Mouse (Mus musculus): ENCODE results near the gene Cd3d. TPM values are rescaled to one million over a fixed set of nuclear protein-coding genes. Genes with fewer than 3 reads are reported as not detected.

Cd3d gene
- polyA plus RNA-seq, 1 experiment from 2014 or later: not detected

- no peaks in the 10 kb centered on the region for H3K36me3 ChIP-seq (ENCODE audit: control insufficient read depth, insufficient read depth, low read length)
- H3K27ac ChIP-seq (ENCODE audit: low read length): no peak overlapping the region
- no peak overlapping the region for H3K9ac ChIP-seq (ENCODE audit: low read depth, low read length)
- no peak overlapping the region for H3K4me3 ChIP-seq (ENCODE audit: low read length)
- H3K9me3 ChIP-seq (ENCODE audit: control insufficient read depth, low read length): no peaks in the 10 kb centered on the region
- no peaks in the 10 kb centered on the region for H3K4me1 ChIP-seq (ENCODE audit: control insufficient read depth, insufficient read depth, low read length)
- H3K27me3 ChIP-seq (replicated peaks; ENCODE audit: control insufficient read depth, insufficient read depth, low read length): no peaks in the 10 kb centered on the region
- ATAC-seq: no peak
- no peak overlapping the region for H3K4me2 ChIP-seq (ENCODE audit: low read depth, low read length)
- WGBS: 9% methylated on average over 3 of the region's 3 CpGs
Observed at GRCm38 (mm10) chr9:45022800-45023199, 41.2 kb downstream of the Cd3d start.

GRCm38 (mm10) chr9:45023638-45024037, 42.1 kb downstream of the Cd3d start:
- no peaks in the 10 kb centered on the region for H3K9me3 ChIP-seq (ENCODE audit: control insufficient read depth, low read length)
- no peak overlapping the region for H3K9ac ChIP-seq (ENCODE audit: low read depth, low read length)
- no peak overlapping the region for H3K4me2 ChIP-seq (ENCODE audit: low read depth, low read length)
- no peaks in the 10 kb centered on the region for H3K4me1 ChIP-seq (ENCODE audit: control insufficient read depth, insufficient read depth, low read length)
- 64% methylated on average over 3 of the region's 3 CpGs for WGBS
- no peak for ATAC-seq
- H3K4me3 ChIP-seq (ENCODE audit: low read length): no peak overlapping the region
- H3K36me3 ChIP-seq (ENCODE audit: control insufficient read depth, insufficient read depth, low read length): no peaks in the 10 kb centered on the region
- no peaks in the 10 kb centered on the region for H3K27me3 ChIP-seq (replicated peaks; ENCODE audit: control insufficient read depth, insufficient read depth, low read length)
- H3K27ac ChIP-seq (ENCODE audit: low read length): no peak overlapping the region

DNA sequence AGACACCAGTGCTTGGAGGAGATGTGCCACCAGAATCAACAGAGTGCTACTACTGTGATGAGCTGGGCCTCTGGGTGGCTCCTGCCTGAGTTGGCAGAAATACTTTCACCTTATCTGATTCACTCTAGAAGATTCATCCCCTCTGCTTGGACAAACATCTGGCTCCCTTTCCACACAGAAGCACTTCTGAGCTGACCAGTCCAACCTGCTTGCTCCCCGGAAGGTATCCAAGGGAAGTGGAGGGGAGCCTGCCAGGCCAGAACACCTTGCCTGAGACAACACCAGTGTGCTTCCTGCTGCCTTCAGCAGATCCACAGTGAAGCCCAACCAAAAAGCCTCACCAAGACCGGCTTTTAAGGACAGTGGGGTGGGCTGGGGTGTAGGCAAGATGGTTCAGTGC, 42.6 kb downstream of the Cd3d start:
- Histone ChIP-seq H3K9ac (ENCODE audit: low read depth, low read length) (no peak overlapping the region), H3K36me3 (ENCODE audit: control insufficient read depth, insufficient read depth, low read length) (no peaks in the 10 kb centered on the region), H3K27ac (ENCODE audit: low read length) (no peak overlapping the region), H3K9me3 (ENCODE audit: control insufficient read depth, low read length) (no peaks in the 10 kb centered on the region), H3K4me3 (ENCODE audit: low read length) (no peak overlapping the region), H3K4me2 (ENCODE audit: low read depth, low read length) (no peak overlapping the region), H3K4me1 (ENCODE audit: control insufficient read depth, insufficient read depth, low read length) (no peaks in the 10 kb centered on the region), H3K27me3 (replicated peaks; ENCODE audit: control insufficient read depth, insufficient read depth, low read length) (no peaks in the 10 kb centered on the region)
- 73% methylated on average over 2 of the region's 2 CpGs for WGBS
- no peak for ATAC-seq

- Histone ChIP-seq H3K4me2 (ENCODE audit: low read depth, low read length) (no peak overlapping the region), H3K27ac (ENCODE audit: low read length) (no peak overlapping the region), H3K9ac (ENCODE audit: low read depth, low read length) (no peak overlapping the region), H3K27me3 (replicated peaks; ENCODE audit: control insufficient read depth, insufficient read depth, low read length) (no peaks in the 10 kb centered on the region), H3K4me3 (ENCODE audit: low read length) (no peak overlapping the region), H3K36me3 (ENCODE audit: control insufficient read depth, insufficient read depth, low read length) (no peaks in the 10 kb centered on the region), H3K4me1 (ENCODE audit: control insufficient read depth, insufficient read depth, low read length) (no peaks in the 10 kb centered on the region), H3K9me3 (ENCODE audit: control insufficient read depth, low read length) (no peaks in the 10 kb centered on the region)
- WGBS: 67% methylated on average over 8 of the region's 8 CpGs
- no peak for ATAC-seq
Observed at GRCm38 (mm10) chr9:45027376-45027775, 45.8 kb downstream of the Cd3d start.

- H3K4me3 ChIP-seq (ENCODE audit: low read length): no peak overlapping the region
- no peaks in the 10 kb centered on the region for H3K27me3 ChIP-seq (replicated peaks; ENCODE audit: control insufficient read depth, insufficient read depth, low read length)
- no peaks in the 10 kb centered on the region for H3K36me3 ChIP-seq (ENCODE audit: control insufficient read depth, insufficient read depth, low read length)
- H3K27ac ChIP-seq (ENCODE audit: low read length): no peak overlapping the region
- WGBS: 63% methylated on average over 6 of the region's 6 CpGs
- H3K4me2 ChIP-seq (ENCODE audit: low read depth, low read length): no peak overlapping the region
- H3K9ac ChIP-seq (ENCODE audit: low read depth, low read length): no peak overlapping the region
- no peaks in the 10 kb centered on the region for H3K9me3 ChIP-seq (ENCODE audit: control insufficient read depth, low read length)
- H3K4me1 ChIP-seq (ENCODE audit: control insufficient read depth, insufficient read depth, low read length): no peaks in the 10 kb centered on the region
- no peak for ATAC-seq
Observed at GRCm38 (mm10) chr9:45030341-45030740, 48.8 kb downstream of the Cd3d start.

DNA sequence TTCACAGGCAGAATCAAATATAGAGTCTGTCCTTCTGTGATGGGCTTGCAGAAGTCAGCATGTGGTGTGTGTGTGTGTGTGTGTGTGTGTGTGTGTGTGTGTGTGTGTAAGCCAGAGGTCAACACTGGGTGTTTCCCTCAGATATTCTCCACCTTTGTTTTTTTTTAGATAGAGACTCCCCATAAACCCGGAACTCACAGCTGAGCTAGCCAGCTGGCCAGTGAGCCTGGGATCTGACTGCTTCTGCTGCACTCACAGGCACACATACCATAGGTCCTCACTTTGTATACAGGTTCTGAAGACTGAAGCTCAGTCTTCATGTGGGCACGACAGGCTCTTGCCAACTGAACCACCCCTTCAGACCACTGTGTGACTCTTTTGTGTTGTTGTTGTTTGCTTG, 50.7 kb downstream of the Cd3d start:
- H3K4me3 ChIP-seq (ENCODE audit: low read length): no peak overlapping the region
- no peaks in the 10 kb centered on the region for H3K9me3 ChIP-seq (ENCODE audit: control insufficient read depth, low read length)
- WGBS: 43% methylated on average over 2 of the region's 2 CpGs
- no peak overlapping the region for H3K27ac ChIP-seq (ENCODE audit: low read length)
- no peaks in the 10 kb centered on the region for H3K4me1 ChIP-seq (ENCODE audit: control insufficient read depth, insufficient read depth, low read length)
- H3K4me2 ChIP-seq (ENCODE audit: low read depth, low read length): no peak overlapping the region
- H3K36me3 ChIP-seq (ENCODE audit: control insufficient read depth, insufficient read depth, low read length): no peaks in the 10 kb centered on the region
- H3K27me3 ChIP-seq (replicated peaks; ENCODE audit: control insufficient read depth, insufficient read depth, low read length): no peaks in the 10 kb centered on the region
- H3K9ac ChIP-seq (ENCODE audit: low read depth, low read length): no peak overlapping the region
- ATAC-seq: no peak

DNA sequence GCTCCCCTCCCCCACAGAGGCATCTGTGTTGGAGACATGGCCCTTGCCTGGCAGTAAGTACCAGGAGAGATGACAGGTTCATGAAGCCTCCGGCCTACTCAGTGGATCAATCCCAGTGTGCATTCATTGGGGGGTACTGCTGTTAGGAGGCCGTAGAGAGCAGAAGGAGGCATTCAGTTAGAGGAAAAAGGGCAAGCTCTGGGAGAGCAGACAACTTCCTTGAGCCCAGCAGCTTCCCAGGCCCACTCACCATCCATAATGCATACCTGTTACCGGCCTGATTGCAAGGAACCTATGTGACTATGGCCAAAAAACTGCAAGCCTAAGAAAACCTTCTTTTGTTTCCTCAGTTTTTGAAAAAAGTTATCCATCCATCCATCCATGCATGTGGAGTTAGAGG, 52.9 kb downstream of the Cd3d start:
- no peak overlapping the region for H3K9ac ChIP-seq (ENCODE audit: low read depth, low read length)
- H3K27ac ChIP-seq (ENCODE audit: low read length): no peak overlapping the region
- H3K4me2 ChIP-seq (ENCODE audit: low read depth, low read length): no peak overlapping the region
- H3K27me3 ChIP-seq (replicated peaks; ENCODE audit: control insufficient read depth, insufficient read depth, low read length): no peaks in the 10 kb centered on the region
- H3K4me3 ChIP-seq (ENCODE audit: low read length): no peak overlapping the region
- no peaks in the 10 kb centered on the region for H3K9me3 ChIP-seq (ENCODE audit: control insufficient read depth, low read length)
- H3K36me3 ChIP-seq (ENCODE audit: control insufficient read depth, insufficient read depth, low read length): no peaks in the 10 kb centered on the region
- H3K4me1 ChIP-seq (ENCODE audit: control insufficient read depth, insufficient read depth, low read length): no peaks in the 10 kb centered on the region
- ATAC-seq: no peak
- 84% methylated on average over 3 of the region's 3 CpGs for WGBS

Other genes starting within 250 kb of the Cd3d start
- gene Phldb1, start 246.6 kb upstream of the Cd3d start, polyA plus RNA-seq (2015; fragmentation: Nextera tagmentation; extraction: Ambion mirVana): 12.9 and 14.4 TPM in 2 replicates
- gene Arcn1, start 213.9 kb upstream of the Cd3d start, polyA plus RNA-seq (2015; fragmentation: Nextera tagmentation; extraction: Ambion mirVana): 187 and 196 TPM in 2 replicates
- gene Ift46, start 213.9 kb upstream of the Cd3d start, polyA plus RNA-seq (2015; fragmentation: Nextera tagmentation; extraction: Ambion mirVana): 68.1 and 71.4 TPM in 2 replicates
- gene Tmem25, start 182.5 kb upstream of the Cd3d start, polyA plus RNA-seq (2015; fragmentation: Nextera tagmentation; extraction: Ambion mirVana): 5.9 and 7.0 TPM in 2 replicates
- gene Ttc36, start 178.7 kb upstream of the Cd3d start, polyA plus RNA-seq (2015; fragmentation: Nextera tagmentation; extraction: Ambion mirVana): 3.5 and 5.8 TPM in 2 replicates
- gene Kmt2a, start 100.5 kb upstream of the Cd3d start, polyA plus RNA-seq (2015; fragmentation: Nextera tagmentation; extraction: Ambion mirVana): 5.3 and 7.7 TPM in 2 replicates
- gene Atp5l, start 61.0 kb upstream of the Cd3d start, polyA plus RNA-seq (2015; fragmentation: Nextera tagmentation; extraction: Ambion mirVana): 937 and 949 TPM in 2 replicates
- 23.0 and 23.9 TPM in 2 replicates for gene Ube4a, start 16.2 kb upstream of the Cd3d start, polyA plus RNA-seq (2015; fragmentation: Nextera tagmentation; extraction: Ambion mirVana)
- 1.1 and 1.2 TPM in 2 replicates for gene Cd3g, start 1.4 kb upstream of the Cd3d start, polyA plus RNA-seq (2015; fragmentation: Nextera tagmentation; extraction: Ambion mirVana)
- 0.71 and 1.1 TPM in 2 replicates for gene Cd3e, start 27.8 kb downstream of the Cd3d start, polyA plus RNA-seq (2015; fragmentation: Nextera tagmentation; extraction: Ambion mirVana)
- 25.7 and 29.1 TPM in 2 replicates for gene Mpzl2, start 58.0 kb downstream of the Cd3d start, polyA plus RNA-seq (2015; fragmentation: Nextera tagmentation; extraction: Ambion mirVana)
- 6.2 and 7.0 TPM in 2 replicates for gene Mpzl3, start 73.4 kb downstream of the Cd3d start, polyA plus RNA-seq (2015; fragmentation: Nextera tagmentation; extraction: Ambion mirVana)
- 100 and 102 TPM in 2 replicates for gene Jaml, start 97.4 kb downstream of the Cd3d start, polyA plus RNA-seq (2015; fragmentation: Nextera tagmentation; extraction: Ambion mirVana)
- 1.9 and 2.1 TPM in 2 replicates for gene Scn2b, start 136.0 kb downstream of the Cd3d start, polyA plus RNA-seq (2015; fragmentation: Nextera tagmentation; extraction: Ambion mirVana)
- gene Scn4b, start 156.6 kb downstream of the Cd3d start, polyA plus RNA-seq (2015; fragmentation: Nextera tagmentation; extraction: Ambion mirVana): 0.13 and 0.15 TPM in 2 replicates
- gene BC049352, start 200.2 kb downstream of the Cd3d start, polyA plus RNA-seq (2015; fragmentation: Nextera tagmentation; extraction: Ambion mirVana): 0.15 and 0.36 TPM in 2 replicates
- 45.2 and 46.2 TPM in 2 replicates for gene Tmprss4, start 222.3 kb downstream of the Cd3d start, polyA plus RNA-seq (2015; fragmentation: Nextera tagmentation; extraction: Ambion mirVana)